ENCODE assay signal across 30 mouse cellular contexts in the genomic region with DNA sequence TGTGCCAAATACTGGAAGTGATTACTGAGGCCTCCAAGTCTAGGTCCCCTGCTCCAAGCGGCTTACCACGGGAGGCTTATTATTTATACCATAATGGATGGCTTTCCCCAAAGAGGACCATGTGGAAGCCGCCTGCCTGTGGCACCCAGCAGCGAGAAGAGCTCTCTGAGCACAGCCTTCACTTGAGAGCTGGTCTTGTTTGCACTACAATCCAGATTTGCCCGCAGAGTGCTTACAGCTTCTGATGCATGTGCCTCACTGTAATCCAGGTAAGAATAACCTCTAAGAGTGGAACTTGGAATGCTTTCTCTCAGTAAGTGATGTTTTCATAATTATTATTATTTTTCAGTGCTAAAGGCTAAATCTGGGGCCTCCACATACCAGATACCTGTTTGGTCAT. TPM values are rescaled to one million over a fixed set of nuclear protein-coding genes. Genes with fewer than 3 reads are reported as not detected.
DNase-seq lines count a peak whose midpoint lies in the region; ATAC-seq and TF ChIP-seq lines count a peak whose summit lies in the region.
"Had no signal": no experiment of that assay in that cellular context is flagged by ENCODE, and none has a peak within 500 bp of the region (broad histone marks: within the 10 kb centered on the region; RNA-seq: fewer than 3 reads in every experiment).

No protein-coding gene starts in this region.

- TF ChIP-seq CTCF in kidney, adult 2 months (conservative IDR thresholded peaks at IDR 0.05; ENCODE audit: insufficient read depth, insufficient read length, low read depth, low read length), result no peak
- TF ChIP-seq CTCF in layer of hippocampus, adult 2 months (conservative IDR thresholded peaks at IDR 0.05), result no peak

- ATAC-seq in intestine, embryonic 14.5 days (replicated peaks; ENCODE audit: low FRiP score, low TSS enrichment, low read depth), result no peak
- no peak for ATAC-seq in stomach, embryonic 15.5 days (ENCODE audit: insufficient read depth, low FRiP score, low read depth)
- ATAC-seq in megakaryocyte, adult 5-6 weeks (ENCODE audit: poor library complexity, severe bottlenecking), result no peak
- no peak for ATAC-seq in forebrain, embryonic 12.5 days (ENCODE audit: low FRiP score)
- ATAC-seq: activated CD4-positive, CD25-positive, alpha-beta regulatory T cell, adult 4 months; forebrain, embryonic 16.5 days; midbrain, embryonic 16.5 days had no signal

- H3K4me3 ChIP-seq in kidney, adult 2 months (ENCODE audit: insufficient read depth, low read depth, low read length), result no peak overlapping the region
- no peak overlapping the region for H3K4me3 ChIP-seq in layer of hippocampus, adult 2 months
- no peak overlapping the region for H3K4me3 ChIP-seq in intestine, embryonic 14.5 days (ENCODE audit: low read depth, low read length)
- no peak overlapping the region for H3K4me3 ChIP-seq in stomach, embryonic 15.5 days (replicated peaks)
- no peak overlapping the region for H3K4me3 ChIP-seq in forebrain, embryonic 12.5 days (replicated peaks)
- H3K4me3 ChIP-seq: embryonic facial prominence, embryonic 13.5 days; forebrain, embryonic 10.5 days; gastrocnemius, adult 2 months; heart, adult 2 months; heart, embryonic 12.5 days; hindbrain, embryonic 13.5 days had no signal

- H3K4me1 ChIP-seq in kidney, adult 2 months (ENCODE audit: control insufficient read depth, insufficient read depth, low read length), result peaks cover 63% of the 10 kb centered on the region
- H3K4me1 ChIP-seq in intestine, embryonic 14.5 days (replicated peaks; ENCODE audit: control insufficient read depth, insufficient read depth, low read length), result peaks cover 32% of the 10 kb centered on the region
- H3K4me1 ChIP-seq in stomach, embryonic 15.5 days, result peaks cover 21% of the 10 kb centered on the region
- H3K4me1 ChIP-seq in forebrain, embryonic 12.5 days, result peaks cover 5% of the 10 kb centered on the region

- no peaks in the 10 kb centered on the region for H3K36me3 ChIP-seq in kidney, adult 2 months (ENCODE audit: control insufficient read depth, insufficient read depth, low read length)
- no peaks in the 10 kb centered on the region for H3K36me3 ChIP-seq in intestine, embryonic 14.5 days (ENCODE audit: control insufficient read depth, insufficient read depth, low read length)
- no peaks in the 10 kb centered on the region for H3K36me3 ChIP-seq in stomach, embryonic 15.5 days
- H3K36me3 ChIP-seq in forebrain, embryonic 12.5 days (replicated peaks), result no peaks in the 10 kb centered on the region
- H3K36me3 ChIP-seq: embryonic facial prominence, embryonic 13.5 days; forebrain, embryonic 10.5 days; heart, embryonic 12.5 days; hindbrain, embryonic 13.5 days had no signal

- DNase-seq in kidney, adult 2 months, result no peak
- DNase-seq in kidney, postnatal 25 days, result no peak
- DNase-seq in layer of hippocampus, adult 2 months (ENCODE audit: low spot score in 2 of 2), result no peak
- DNase-seq in layer of hippocampus, postnatal 14 days (ENCODE audit: low spot score in 2 of 2), result no peak
- DNase-seq in intestine, embryonic 14.5 days (ENCODE audit: low spot score), result no peak
- DNase-seq: adrenal gland, adult 2 months; adrenal gland, postnatal 36 days; cerebellum, adult 18-20 months; cerebellum, postnatal 10 days; gastrocnemius, adult 2 months; gastrocnemius, postnatal 36 days; heart, adult 2 months; heart, postnatal 4 days; kidney, postnatal 14 days; layer of hippocampus, postnatal 36 days; thymus, adult 18-20 months; thymus, postnatal 25 days had no signal

- TF ChIP-seq POLR2A in kidney, adult 2 months (IDR thresholded peaks at IDR 0.05; ENCODE audit: low read depth, low read length), result no peak

- H3K4me2 ChIP-seq in intestine, embryonic 14.5 days (ENCODE audit: low read length), result no peak overlapping the region
- no peak overlapping the region for H3K4me2 ChIP-seq in stomach, embryonic 15.5 days
- H3K4me2 ChIP-seq in forebrain, embryonic 12.5 days, result no peak overlapping the region
- H3K4me2 ChIP-seq: embryonic facial prominence, embryonic 13.5 days; heart, embryonic 12.5 days; hindbrain, embryonic 13.5 days; liver, embryonic 11.5 days; midbrain, embryonic 11.5 days had no signal

- peak overlapping the region; percentile 86 for H3K27ac ChIP-seq in kidney, adult 2 months (ENCODE audit: insufficient read depth, low read depth, low read length)
- H3K27ac ChIP-seq in layer of hippocampus, adult 2 months, result peak overlapping the region; percentile 82
- H3K27ac ChIP-seq in intestine, embryonic 14.5 days (ENCODE audit: low read depth), result peak overlapping the region; percentile 51; the same call in 1 of the 2 replicates
- H3K27ac ChIP-seq in stomach, embryonic 15.5 days, result peak overlapping the region; percentile 62; the same call in 1 of the 2 replicates
- H3K27ac ChIP-seq in forebrain, embryonic 12.5 days, result no peak overlapping the region
- H3K27ac ChIP-seq: embryonic facial prominence, embryonic 13.5 days; forebrain, embryonic 10.5 days; heart, adult 2 months; hindbrain, embryonic 13.5 days had no signal

- WGBS in kidney, adult 2 months, result 75% methylated on average over 5 of the region's 5 CpGs
- 76% methylated on average over 5 of the region's 5 CpGs for whole genome bisulfite sequencing in intestine, embryonic 14.5 days
- WGBS in stomach, embryonic 15.5 days, result 65% methylated on average over 5 of the region's 5 CpGs
- WGBS in forebrain, embryonic 12.5 days, result 73% methylated on average over 5 of the region's 5 CpGs

- no peaks in the 10 kb centered on the region for H3K9me3 ChIP-seq in intestine, embryonic 14.5 days (ENCODE audit: control insufficient read depth, low read length)
- no peaks in the 10 kb centered on the region for H3K9me3 ChIP-seq in stomach, embryonic 15.5 days
- no peaks in the 10 kb centered on the region for H3K9me3 ChIP-seq in forebrain, embryonic 12.5 days
- H3K9me3 ChIP-seq: embryonic facial prominence, embryonic 13.5 days; forebrain, embryonic 10.5 days; heart, embryonic 12.5 days; hindbrain, embryonic 13.5 days had no signal

- H3K9ac ChIP-seq in intestine, embryonic 14.5 days (ENCODE audit: low read length), result no peak overlapping the region
- no peak overlapping the region for H3K9ac ChIP-seq in stomach, embryonic 15.5 days
- H3K9ac ChIP-seq in forebrain, embryonic 12.5 days, result no peak overlapping the region
- H3K9ac ChIP-seq: embryonic facial prominence, embryonic 13.5 days; heart, embryonic 12.5 days had no signal

- H3K27me3 ChIP-seq in kidney, adult 2 months (replicated peaks; ENCODE audit: control insufficient read depth, insufficient read depth, low read length), result no peaks in the 10 kb centered on the region
- no peaks in the 10 kb centered on the region for H3K27me3 ChIP-seq in intestine, embryonic 14.5 days (replicated peaks; ENCODE audit: control insufficient read depth, insufficient read depth, low read length)
- H3K27me3 ChIP-seq in stomach, embryonic 15.5 days (replicated peaks), result no peaks in the 10 kb centered on the region
- no peaks in the 10 kb centered on the region for H3K27me3 ChIP-seq in forebrain, embryonic 12.5 days
- H3K27me3 ChIP-seq: CH12.LX; embryonic facial prominence, embryonic 13.5 days; heart, embryonic 12.5 days; hindbrain, embryonic 13.5 days had no signal

RNA-seq across cellular contexts. Expression of a gene that starts 34.0 kb away (rescaled TPM):
- 45.2 and 50.0 TPM in 2 replicates for polyA plus RNA-seq in kidney, adult 2 months (2012; rRNA removed)
- 100 to 1,000 TPM; 101 to 105 TPM for total RNA-seq in layer of hippocampus, adult 2 months (2021)
- 100 to 1,000 TPM in 1 of 2 experiments, 10 to 100 TPM in 1; 90.4 to 103 TPM for total RNA-seq in layer of hippocampus, postnatal 14 days (2021)
- 36.6 and 42.3 TPM in 2 replicates for polyA plus RNA-seq in intestine, embryonic 14.5 days (2014; fragmentation: Nextera tagmentation; extraction: Ambion mirVana)
- polyA plus RNA-seq in stomach, embryonic 15.5 days (2015; fragmentation: Nextera tagmentation; extraction: Ambion mirVana), result 28.3 and 31.3 TPM in 2 replicates
- 22.3 and 25.5 TPM in 2 replicates for total RNA-seq in megakaryocyte, adult 5-6 weeks (2015)
- 11.2 and 16.2 TPM in 2 replicates for total RNA-seq in megakaryocyte, adult 5-6 weeks (2017)
- 59.1 and 61.1 TPM in 2 replicates for polyA plus RNA-seq in forebrain, embryonic 12.5 days (2016; fragmentation: Nextera tagmentation; extraction: Ambion mirVana)
